Mouse (Mus musculus): ENCODE results near the gene Wdfy3.

DNA sequence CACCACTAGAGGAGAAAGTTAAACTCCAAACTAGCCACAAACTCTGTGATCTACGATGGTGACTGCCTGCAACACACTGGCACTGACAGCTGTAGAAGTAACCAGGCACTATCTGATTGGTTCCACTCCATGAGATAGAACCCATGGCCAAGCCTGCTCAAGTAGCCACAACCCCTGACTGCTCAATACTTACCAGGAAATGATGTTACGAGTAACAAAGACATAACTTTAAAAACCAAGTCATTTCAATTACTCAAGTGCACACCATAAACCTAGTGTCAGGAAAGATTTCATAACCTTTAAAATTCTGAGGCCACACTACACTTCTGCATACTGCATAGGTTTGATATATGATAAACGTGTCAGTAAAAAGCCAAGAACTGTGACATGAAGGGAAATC, 164.1 kb downstream of the Wdfy3 start:
- TF ChIP-seq CTCF (IDR thresholded peaks at IDR 0.05; ENCODE audit: control insufficient read depth, insufficient read depth, low read length) (no peak), POLR2A (IDR thresholded peaks at IDR 0.05; ENCODE audit: borderline replicate concordance, control insufficient read depth, low read depth, low read length) (no peak)

All from bone marrow, adult 2 months (tissue).